Mouse (Mus musculus): Measurements from ENCODE around the gene Onecut1. TPM values are rescaled to one million over a fixed set of nuclear protein-coding genes. Genes with fewer than 3 reads are reported as not detected.

Gene Onecut1
- polyA plus RNA-seq, 1 experiment: not detected

DNA sequence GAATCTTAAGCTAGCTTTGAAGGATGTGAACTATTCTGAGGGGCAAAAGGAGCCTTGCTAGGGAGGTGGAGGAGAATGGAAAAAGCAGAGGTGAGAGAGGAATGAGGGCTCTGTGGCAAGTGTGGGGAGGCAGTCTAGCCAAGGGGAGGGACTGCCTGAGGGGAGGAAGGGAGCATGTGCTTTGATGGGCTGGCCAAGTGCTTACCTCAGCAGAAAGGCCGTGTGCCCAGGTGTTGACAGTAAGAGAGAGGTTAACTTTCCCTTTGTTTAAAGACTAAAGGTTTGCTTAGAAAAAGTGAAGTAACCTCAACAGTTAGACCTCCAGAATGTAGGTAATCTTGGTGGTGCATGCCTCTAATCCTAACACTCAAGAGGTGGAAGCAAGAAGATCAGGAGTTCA, 59.7 kb downstream of the Onecut1 start:
- no peak for TF ChIP-seq GATA1 (IDR thresholded peaks at IDR 0.05; ENCODE audit: low read length)

DNA sequence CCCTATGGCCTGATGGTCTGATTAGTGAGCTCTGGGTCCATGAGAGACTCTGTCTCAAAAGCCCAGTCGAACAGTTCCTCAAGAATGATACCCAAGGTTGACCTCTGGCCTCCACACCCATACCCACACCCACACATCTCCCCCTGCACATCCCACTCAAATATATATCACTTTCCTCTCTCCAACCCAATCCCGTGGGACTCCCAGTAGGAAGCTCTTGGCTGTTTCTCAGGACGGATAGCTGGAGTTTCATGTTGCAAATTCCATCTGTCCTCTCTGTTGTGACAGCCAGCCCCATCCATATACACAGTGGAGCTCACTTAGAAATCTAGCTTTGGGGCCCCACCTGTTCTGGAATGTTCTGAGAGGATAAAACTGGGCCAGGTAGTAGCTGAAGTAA, 61.2 kb downstream of the Onecut1 start:
- TF ChIP-seq GATA1 (IDR thresholded peaks at IDR 0.05; ENCODE audit: low read length): no peak

DNA sequence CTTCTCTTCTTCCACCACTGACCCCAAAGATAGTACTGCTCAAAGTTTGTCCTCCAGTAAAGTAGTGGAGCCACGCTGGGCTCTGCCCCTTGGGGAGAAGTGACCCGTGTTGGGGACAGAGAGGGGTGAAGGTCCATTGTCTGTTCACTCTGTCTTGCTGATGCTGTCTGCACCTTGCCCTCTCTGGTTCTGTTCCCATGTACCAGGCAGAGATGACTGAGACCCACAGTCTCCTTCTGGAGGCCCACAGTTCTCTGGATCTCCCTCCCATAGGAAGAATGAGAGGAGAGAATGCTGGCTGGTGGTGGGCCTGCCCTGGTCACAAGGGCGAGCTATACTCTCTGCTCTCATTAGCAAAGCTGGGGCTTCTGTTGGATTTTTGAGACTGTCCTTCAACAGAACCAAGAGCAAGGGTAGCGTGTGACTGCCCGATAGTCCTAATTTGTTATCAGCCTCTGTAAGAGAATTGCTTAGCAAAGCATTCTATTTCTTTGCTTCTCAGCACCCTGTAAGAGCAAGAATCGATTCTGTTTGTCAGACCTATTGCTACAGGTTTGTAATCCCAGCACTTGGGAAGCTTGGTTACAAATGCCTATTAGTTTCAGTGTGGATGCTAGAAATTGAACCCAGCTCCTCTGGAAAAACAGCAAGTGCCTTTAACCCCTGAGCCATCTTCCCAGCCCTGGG, 61.7 kb downstream of the Onecut1 start:
- TF ChIP-seq GATA1 (IDR thresholded peaks at IDR 0.05; ENCODE audit: low read length): no peak

DNA sequence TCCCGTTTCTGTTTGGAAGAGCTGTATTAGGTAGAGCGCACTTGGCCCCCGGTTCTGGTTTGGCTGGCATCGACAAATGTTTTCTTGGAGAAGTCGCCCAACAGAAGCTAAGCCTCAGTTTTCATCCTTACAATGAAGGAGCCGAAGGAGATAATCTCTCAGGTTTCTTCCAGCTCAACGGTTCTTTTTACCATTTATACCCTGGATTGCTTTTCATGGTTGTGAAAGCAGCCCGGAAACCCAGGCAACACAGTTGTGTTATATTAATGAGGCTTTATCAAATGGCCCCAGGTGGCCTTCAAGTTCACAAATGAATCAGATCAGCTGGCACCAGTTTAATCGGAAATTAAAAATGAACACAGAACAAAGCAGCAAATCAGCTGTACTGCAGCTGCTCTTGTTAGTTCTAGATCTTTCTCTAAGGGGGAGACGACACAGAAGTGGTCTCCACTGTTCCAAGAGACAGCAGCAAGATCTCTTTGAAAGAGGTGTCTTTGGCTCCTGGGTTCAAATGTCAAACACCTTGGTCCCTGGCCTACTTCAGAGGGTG, 63.6 kb downstream of the Onecut1 start:
- TF ChIP-seq GATA1 (IDR thresholded peaks at IDR 0.05; ENCODE audit: low read length): no peak

DNA sequence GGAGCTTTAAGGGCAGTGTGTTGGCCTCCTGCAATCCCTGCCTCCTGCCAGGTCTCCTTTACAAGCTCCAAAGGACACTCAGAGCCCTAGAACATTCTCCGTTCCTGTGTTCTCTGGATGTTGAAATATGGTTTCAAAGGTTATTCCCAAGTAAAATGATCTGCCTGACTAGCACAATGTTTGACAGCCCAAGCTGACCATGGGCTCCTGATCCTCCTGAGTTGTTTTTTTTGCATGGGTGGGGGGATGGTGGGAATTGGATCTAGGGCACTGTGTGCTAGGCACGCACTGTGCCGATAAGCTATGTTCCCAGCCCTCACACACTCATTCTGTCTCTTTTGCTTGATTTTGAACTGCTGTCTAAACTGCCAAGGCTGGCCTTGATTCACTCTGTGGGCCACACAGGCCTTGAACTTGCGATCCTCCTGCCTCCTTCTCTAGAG, 68.3 kb downstream of the Onecut1 start:
- no peak for TF ChIP-seq GATA1 (IDR thresholded peaks at IDR 0.05; ENCODE audit: low read length)

DNA sequence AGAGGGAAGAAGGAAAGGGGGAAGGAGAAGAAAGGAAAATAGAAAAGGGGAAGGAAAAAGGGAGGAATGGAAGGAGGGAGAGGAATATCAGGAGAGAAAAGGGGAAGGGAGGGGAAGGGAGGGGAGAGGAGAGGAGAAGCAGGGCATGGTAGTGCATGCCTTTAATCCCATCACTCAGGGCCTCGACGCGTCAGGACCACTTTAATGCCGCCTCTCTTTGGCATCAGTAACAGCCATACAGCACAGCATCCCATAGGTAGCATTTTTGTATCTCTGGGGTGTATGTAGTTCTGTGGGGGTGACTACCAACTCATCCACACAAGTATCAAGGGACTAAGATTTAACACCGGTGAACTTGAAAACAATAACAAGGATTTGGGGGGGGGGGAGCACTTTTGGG, 68.9 kb downstream of the Onecut1 start:
- no peak for TF ChIP-seq GATA1 (IDR thresholded peaks at IDR 0.05; ENCODE audit: low read length)

DNA sequence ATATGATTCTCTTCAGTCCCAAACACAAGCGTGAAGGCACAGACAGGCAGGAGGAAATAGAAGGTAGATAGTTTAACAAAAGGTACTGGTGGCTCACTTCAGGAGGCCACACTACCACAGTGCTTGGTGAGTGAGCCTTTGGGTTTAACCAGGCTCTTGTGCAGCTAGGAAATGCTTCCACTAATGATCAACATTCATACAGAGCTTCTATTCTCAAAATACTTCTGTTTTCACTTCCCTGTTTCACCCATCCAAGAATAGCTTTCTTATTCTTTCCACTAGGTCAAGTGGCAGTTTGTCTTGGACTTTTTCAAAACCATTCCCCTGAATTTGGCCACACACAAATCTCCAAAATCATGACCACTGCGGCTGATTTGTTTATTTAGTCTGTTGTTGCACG, 73.6 kb downstream of the Onecut1 start:
- no peak for TF ChIP-seq GATA1 (IDR thresholded peaks at IDR 0.05; ENCODE audit: low read length)

DNA sequence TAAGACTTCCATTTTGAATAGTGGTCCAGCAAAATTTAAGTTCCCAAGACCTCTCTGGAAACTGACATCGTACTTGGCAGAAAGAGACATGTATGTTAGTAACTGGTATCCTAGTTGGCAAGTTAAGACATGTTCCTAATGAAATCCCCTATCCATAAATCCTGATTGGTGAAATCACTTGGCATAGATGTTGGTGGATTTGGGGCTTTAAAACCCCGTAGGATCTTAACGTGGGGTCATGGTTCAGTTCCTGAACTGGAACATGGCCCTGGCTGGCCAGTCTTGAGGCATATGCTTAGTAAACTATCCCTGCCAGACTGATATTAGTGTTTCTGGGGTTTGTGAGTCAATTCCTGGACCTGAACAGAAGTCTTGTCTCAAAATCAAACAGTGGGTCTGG, 76.0 kb downstream of the Onecut1 start:
- TF ChIP-seq GATA1 (IDR thresholded peaks at IDR 0.05; ENCODE audit: low read length): no peak

DNA sequence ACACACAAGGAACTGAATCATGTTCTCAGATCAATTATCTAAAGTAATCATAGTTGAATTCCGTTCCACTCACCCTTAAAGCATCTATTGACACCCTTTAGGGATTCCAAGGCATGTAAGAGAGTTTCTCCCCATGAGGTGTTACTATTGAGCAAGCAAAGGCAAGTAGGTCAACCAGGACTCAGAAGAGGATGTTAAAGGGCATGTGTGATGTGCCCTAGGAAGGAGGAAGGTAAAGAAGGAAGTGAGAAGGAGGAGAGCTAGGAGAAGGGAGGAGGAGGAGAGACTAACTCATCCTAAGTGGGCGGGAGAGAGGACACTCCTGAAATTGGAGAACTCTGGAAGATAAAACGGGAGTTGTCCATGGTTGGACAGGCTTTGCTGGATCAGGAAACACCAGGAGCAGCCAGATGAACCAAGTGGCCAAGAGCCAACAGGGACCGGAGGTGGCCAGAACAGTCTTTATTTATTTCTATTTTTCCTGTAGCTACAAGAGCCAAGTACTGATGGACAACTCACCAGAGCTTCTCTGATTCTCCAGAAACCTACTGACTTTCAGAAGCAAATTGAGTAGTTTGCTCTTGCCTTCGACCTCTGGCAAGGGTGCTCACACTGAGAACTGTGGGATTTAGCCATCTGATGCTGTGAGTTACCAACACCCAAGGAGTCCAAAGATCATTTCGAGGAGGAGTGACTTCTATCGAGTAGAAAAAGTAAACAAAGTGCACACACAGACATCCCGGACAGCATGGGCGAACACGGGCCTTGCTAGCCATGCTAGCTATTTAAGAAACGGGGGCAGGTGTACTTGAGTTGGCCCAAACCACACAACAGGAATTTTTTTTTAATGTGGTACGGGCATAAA, 77.2 kb downstream of the Onecut1 start:
- TF ChIP-seq GATA1 (IDR thresholded peaks at IDR 0.05; ENCODE audit: low read length): no peak

Other genes starting within 250 kb of the Onecut1 start
- gene Fam214a, start 91.0 kb downstream of the Onecut1 start, polyA plus RNA-seq (2012): 2.8 and 4.0 TPM in 2 replicates
- gene Arpp19, start 175.7 kb downstream of the Onecut1 start, polyA plus RNA-seq (2012): 68.5 and 95.7 TPM in 2 replicates
- gene Myo5a, start 209.1 kb downstream of the Onecut1 start, polyA plus RNA-seq (2012): 8.7 and 13.9 TPM in 2 replicates

Measured in G1E-ER4 (cell line).